Mouse (Mus musculus): ENCODE data around the gene Pla2g2d.

Gene Pla2g2d

DNA sequence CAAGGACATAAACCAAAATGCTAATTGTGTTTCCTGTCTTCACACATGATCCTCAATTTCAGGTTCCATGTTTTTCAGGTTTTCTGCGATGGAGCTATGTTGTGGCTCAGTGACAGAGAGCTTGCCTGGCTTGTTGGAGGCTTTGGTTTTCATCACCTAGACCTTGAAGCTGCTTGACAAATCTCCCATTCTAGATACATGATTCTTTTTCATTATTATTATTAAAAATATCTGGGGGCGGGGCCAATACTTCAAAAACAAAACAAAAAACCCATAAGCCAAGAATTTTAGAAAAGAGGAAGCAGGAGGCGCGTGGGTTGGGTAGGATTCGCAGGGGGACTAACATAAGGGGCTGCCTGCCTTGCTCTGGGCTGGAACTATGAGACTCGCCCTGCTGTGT is at the start of gene Pla2g2d:
TSS of gene Pla2g2d (plus strand) at position 301 of the 400 bp plus-strand sequence.
- no peak for DNase-seq

DNA sequence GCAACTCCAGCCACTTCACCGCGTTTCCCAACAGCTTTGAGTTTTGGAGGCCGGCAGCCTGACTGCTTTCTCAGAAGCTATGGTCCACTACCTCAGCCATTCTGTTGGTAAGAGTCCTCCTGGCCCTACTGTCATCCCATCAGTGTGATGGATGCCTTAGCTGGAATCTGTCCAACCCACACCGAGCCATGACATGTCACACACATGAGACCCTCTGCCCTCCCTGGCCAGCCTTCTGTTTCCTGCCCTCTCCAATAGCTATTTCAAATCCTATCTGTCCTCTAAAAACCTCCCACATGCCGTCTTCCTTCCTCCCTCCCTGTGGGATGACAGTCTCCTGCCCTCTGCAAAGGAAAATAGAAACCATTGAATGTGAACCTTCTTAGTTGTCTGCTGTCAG is 49.8 kb upstream of the Pla2g2d start:
- DNase-seq: peak; percentile 78

DNA sequence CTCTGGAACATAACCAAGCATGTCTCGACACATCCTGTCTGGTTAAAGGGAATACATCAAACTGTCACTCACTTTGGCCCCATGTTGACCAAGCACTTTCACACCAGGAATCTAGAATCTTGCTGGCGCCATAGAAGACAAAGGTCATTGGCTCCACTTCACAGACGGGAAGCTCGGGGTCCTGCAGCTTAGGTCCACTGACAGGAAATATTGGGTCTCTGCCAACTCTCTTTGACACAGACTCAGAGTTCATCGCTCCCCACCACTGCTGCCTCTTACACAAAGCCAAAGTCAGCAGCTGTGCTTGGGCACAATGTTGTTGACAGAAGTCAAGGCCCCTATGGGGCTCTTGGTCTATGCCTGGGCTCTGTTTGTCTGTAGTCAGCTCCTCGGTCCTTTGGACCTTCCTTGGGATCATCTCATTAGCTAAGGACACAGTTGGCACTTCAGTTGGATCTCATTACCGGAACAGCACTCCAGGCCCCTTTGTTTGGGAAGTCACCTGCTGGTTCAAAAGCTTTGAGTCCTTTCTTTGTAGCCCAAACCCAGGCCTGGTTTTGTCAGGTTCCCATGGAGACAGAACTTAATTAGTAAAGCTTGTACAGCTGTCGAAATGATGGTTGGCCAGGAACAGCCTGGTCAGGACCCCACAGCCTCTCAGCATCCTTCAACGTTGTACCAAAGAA is 46.4 kb upstream of the Pla2g2d start:
- DNase-seq: peak; percentile 90

DNA sequence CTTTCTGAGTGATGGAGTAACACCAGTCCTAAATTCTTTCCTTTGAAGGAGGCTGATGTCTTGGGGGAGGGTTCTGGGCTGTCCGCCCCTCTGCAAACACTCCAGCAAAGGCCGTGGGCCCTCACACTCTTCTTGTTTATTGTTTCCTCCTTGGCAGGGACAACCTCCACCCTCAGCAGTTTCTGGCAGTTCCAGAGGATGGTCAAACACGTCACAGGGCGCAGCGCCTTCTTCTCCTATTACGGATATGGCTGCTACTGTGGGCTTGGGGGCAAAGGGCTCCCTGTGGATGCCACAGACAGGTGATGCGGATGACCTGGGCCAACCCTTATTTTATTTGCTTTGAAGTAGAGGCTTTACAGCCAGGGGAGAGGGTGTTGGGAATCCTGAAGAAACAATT is 41.4 kb upstream of the Pla2g2d start:
- peak; percentile 61 for DNase-seq

DNA sequence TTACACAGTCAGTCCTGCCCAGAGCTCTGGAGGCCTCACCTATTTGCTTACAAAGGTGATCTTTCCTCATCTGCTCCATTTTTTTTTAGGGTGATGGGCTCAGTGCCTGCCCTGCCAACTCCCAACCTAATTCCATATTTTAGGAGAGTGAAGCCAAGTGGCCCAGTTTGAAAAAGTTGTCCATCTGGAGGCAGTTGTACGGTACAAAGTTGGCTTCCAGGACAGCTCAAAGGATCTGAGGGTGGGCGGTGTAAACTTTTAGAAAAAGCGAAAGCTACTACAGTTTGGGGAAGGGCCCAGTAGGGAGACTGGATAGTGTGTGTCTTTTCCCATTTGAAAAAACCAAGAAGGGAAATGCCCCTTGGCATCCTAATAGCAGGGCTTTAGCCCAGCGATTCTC is 40.7 kb upstream of the Pla2g2d start:
- DNase-seq: no peak

DNA sequence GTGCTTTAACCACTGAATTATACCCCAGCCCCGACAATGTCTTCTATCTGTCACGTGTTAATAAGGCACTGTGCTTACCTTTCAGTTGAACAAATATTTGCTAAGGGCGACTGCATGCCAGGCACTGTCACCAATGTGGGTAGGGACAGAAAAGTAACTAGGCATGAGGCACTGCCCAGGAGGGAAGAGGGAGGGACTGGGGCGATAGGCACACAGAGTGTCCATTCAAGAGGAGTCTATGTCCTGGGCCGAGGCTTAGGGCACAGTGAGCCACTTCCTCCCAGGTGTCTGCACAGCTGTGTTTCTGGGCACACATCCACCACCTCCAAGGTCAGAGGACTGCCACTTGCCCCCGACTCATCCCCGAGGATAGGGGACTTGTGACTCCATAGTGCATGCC is 38.5 kb upstream of the Pla2g2d start, which contains the start of gene Ubxn10:
TSS of gene Ubxn10 (minus strand) at position 137 of the 400 bp plus-strand sequence.
- no peak for DNase-seq

DNA sequence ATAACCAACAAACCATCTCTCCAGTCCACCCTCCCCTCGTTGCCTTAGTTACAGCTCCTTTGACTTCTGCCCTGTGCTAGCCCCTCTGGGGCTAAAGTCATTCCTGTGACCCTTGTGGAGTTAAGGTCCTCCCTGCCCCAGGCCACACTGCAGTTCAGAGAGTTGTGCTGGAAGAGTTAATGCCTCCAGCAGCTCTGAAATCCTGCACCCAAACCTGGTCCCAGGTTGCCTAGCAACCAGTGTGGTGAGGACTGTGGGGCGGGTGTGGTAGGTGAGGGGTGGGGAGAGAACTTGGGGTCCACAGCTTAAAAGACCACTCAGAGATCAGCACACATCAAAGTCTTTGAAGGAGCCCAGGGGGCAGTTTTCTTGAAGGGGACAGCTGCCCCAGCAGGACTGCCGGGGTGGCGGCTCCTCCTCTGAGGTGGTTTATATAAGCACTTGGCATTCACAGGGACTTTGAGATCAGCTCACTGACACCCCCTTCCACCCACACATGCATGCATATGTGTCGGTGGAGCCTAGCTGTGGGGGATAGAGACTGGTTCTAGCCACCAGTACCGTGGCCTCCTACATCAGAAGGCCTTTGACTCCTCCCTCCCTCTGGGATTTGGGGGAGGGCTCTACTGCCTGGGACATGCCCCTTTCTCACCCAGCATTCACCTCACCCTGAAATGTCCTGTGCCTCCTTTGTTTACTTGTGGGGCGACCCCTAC is 36.2 kb upstream of the Pla2g2d start:
- DNase-seq: no peak

DNA sequence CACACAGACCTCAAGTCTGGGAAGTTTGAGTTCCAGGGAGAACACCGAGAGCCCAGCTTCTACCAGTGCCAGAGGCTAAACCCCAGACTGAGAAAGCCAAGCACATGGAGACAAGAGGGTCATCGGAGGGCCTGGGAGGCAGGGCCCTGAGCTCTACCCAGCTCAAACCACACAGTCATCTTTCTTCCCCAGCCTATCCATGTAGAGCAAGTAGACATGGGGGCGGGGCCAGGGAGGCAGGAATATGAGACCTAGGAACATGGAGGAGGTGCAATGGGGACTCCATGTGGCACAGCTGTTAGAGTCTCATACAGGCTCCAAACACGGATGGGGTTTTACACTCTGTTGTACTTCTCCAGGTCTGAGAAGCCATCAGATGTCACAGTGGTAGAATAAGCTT is 29.7 kb upstream of the Pla2g2d start:
- DNase-seq: peak; percentile 60

DNA sequence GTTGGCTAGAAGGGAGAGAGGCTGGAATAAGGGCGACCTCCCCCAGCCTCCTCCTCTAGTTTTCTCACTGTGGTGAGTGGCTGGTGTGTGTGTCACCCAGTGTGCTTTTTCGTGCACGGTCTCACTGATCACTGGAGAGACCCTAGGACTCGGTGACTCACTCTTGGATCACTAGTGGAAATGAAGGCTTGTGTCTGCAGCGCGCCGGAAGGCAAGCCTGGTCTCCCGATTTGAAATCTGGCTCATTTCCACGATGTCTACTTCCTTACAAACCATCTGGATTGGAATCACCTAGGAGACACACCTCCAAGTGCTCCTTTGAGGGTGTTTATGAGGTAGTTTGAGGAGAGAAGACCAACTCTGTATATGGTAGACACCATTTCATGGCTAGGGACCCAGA is 28.7 kb upstream of the Pla2g2d start:
- DNase-seq: no peak

DNA sequence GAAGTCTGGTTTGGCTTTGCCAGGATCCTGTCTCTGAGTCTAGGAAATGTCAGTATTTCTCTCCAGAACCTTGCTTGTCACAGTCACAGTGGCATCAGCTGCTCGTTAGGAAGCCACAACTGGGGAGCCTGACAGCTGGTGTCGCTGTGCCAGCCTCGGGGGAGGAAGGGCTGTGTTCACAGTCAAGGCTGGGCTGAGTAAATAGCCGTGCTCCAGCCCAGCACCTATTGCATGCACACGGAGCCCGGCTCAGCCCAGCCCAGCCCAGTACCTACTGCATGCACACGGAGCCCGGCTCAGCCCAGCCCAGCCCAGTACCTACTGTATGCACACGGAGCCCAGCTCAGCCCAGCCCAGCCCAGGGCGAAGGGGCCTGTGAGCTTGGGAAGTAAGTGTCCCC is 27.7 kb upstream of the Pla2g2d start:
- no peak for DNase-seq

DNA sequence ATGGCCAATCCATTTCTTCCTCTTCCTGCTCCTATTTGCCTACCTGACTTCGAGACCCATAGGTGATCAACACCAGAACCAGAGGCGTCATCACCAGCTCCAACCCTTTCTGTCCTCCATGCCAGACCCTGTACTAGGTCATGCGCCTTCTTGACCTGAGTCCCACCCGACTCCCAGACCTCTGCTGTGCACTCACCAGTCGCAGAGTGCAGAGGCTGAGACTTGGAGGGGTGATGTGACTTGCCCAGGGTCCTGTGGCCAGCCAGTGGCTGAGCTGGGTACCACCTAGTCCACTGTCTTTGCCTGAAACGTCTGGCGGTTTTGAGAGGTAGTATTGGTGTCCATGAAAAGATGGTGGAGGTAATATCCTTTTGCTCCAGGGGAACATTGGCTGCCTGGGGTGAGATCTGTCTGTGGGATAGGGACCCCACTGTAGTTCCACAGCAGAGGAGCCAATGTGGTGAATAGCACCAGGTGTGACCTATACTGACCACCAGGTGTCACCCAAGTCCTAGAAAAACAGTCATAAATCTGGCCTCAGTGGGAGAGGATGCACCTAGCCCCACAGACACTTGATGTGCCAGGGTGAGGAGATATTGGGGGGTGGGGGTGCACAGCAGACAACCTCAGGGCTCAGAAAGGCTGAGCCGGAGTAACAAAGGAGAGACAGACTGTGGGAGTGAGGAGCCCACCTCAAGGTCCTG is 27.0 kb upstream of the Pla2g2d start:
- DNase-seq: peak; percentile 64

DNA sequence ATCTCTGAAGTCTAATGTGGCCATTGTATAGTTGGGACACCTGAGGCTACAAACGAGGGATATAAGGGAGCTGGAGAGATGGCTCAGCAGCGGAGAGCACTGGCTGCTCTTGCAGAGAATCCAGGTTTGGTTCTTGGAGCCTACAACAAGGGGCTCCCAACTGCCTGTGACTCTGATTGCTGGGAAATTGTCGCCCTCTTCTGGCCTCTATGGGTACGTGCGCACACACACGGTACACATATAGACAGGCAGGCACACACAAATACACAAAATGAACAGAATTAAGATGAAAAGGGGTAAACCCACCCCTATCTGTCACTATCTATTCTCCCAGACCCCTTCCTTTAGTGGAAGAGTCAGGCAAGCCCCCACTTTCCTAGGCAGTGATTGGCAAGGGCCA is 22.9 kb upstream of the Pla2g2d start:
- no peak for DNase-seq

DNA sequence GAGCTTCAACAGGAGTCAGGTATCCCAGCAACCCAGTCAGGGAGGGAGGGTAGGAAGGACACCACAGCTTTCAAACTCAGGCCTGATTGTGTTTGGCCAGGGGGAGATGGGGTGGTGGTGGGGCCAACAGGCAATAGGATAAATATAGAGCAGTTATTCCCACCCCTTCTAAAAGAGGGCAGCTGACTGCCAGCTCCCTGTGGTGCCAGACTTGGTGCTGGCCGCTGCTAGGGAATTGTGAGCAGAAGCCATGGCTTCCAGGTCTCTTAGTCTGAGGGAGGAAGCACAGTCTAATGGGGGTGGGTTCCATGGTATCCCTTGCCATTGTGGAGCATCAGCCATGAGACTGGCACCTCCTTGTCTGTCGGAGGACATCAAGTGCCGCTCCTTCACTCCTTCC is 21.9 kb upstream of the Pla2g2d start:
- no peak for DNase-seq

DNA sequence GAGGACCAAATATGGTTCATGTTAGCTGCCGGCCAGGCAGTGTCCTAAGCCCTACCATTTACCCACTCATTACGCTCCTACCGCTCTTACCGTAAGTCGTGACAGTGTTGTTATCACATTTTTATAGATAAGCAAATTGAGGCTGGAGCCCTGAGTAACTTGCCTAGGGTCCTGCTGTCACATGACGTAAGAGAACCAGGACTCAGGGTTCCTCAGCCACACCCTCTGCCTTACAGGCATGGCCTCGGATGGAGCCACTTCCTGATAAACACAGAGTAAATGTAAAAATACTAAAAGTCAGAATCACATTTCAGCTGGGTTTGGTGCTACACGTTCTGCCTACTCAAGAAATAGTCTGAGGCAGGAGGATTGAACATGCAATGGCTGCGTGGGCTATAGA is 21.1 kb upstream of the Pla2g2d start:
- DNase-seq: no peak

DNA sequence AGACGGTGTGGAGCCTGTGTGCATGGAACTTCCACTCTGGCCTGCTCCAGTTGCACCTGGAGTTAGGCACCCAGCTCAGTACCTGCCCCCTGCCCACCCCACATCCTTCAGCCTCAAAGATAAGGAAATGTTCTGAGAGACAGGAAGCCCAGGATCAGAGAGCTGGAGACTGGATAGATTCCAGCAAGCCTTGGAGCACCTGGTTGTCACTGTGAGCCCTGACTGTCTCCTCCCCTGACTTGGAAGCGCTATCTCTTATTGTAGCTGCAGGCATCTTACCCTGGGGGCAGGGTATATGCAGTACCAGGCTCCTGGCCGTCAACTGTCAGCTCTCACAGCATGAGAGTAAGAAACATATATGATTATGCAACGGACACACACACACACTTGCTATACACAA is 20.1 kb upstream of the Pla2g2d start:
- DNase-seq: no peak

DNA sequence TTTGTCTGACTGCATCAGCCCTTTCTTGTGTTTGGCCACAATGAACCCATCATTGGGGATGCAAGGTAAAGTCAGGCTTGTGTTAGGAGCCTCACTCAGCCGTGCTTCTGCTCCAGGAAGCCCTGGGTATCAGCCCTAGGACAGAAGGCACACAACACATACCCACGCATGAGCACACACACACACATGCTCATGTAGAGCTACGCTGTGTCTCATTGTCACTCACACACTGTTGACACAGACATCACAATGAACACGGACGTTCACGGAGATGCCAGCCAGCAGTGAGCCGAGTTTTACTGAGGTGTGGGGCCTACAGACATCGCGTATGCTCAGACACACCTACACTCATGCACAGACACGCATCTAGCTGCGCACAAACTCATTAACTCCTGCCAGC is 19.6 kb upstream of the Pla2g2d start:
- DNase-seq: no peak

DNA sequence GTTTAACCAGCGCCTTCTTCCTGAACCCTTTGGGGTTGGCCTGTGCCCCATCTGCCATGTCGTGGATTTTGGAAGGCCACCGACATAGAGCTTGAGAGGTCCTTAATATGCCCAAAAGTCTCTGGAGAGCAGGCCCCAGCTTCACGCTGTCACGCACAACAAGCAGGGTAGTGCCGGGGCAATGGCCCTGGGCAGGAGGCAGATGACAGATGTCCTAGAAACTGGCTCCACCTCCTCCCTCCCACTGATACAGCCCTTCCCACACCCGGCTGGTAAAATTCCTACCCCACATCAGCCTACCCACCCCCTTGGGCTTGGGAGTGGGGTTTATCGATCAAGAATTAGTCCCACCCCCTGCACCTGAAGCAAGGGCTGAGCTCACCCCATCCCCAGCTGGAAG is 18.1 kb upstream of the Pla2g2d start, which contains the start of gene Pla2g2f:
TSS of gene Pla2g2f (minus strand) at position 211 of the 400 bp plus-strand sequence.
- no peak for DNase-seq

DNA sequence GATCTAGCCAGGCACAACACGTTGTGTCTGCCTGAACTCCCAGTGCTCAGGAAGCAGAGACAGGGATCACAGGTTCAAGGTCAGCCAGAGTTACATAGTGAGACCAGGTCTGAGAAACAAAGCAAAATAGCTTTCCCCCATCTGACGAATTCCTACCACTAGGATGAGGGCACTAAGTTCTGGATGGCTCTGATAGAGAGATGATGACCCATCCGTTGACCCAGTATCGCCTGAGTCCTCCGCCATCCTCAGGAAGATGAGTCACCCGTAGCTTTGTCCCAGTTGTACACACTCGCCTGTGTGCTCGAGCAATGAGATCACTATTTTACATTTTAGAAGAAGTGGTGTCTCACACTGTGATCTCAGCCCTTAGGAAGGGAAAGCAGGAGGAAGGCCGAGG is 13.3 kb upstream of the Pla2g2d start:
- DNase-seq: no peak

DNA sequence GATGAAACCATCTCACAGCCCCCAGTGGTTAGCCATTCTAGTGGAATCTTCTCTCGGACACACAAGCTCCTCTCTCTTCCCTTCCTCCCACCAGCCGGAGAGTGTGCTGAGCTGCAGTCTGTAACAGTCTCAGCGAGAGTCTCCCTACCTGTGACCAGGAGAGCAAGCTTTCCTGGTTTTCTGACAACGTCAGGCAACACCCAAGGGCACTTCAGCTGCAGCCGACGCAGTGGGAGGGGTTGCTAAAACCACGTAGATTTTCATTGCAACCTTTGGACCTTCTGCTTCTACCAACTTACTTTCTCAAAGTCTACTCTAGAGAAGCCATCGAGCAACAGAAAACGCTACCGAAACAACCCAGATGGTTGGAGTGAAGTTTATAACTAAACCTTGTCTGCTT is 3.6 kb upstream of the Pla2g2d start:
- DNase-seq: no peak

DNA sequence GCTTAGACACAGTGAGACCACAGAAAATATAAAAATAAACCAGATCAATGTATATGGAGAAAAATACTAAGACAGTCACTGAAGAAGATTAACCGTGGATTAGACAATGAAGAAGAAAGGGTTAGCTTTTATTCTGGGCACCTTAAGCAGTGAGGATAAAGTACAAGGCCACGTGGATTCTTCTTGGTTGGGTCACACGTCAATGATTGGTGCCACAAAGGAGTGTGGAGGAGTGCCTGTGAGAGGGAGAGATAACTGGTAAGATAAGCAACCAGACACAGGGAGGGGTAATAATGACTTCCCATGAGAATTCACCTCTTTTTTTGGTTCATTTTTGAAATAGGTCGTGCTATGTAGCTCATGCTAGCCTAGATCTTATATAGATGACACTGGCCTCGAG is 3.1 kb upstream of the Pla2g2d start:
- DNase-seq: no peak

DNA sequence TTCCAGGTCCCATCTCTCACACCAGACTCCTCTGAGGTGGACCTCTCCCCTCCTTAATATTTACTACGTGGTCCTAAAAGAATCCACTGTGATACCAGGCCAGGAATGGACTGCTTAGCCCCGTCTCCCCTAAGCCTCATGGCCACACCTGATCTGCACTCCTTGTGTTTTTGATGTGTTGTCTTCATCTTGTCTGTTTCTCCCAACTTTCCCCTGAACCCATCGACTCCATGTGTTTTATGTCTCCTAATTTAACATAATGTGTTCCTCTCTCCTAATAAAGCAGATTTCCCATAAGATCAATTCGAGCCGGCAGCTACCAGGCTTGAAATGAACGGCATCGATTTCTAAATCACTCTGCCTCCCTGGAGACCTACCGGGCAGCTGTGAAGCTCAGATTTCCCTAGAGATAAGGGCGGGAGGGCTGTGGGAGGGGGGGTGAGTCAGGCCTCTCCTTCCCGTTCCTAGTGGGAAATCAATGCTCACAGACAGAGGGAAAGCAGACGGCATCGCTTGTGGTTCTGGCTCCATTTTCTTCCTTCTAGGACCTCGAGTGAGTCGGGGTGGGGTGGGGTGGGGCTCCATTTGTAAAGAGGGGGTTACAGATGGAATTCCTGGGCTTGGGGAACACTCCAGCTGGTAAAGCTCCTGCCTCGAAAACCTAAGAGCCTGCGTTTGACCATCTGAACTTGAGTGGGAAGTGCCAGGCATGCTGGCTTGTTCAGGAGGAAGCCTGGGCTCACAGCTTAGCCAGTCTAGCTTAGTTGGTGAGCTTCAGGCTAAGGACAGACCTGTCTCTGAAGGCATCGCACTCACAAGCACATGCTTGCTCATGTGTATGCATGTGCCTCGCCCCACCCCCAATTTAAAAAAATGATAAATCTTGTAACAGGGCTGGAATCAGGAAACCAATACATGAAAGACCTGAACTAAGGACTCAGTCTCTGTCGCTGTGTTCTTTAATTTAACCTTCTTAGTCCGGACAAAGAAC is 2.2 kb downstream of the Pla2g2d start:
- DNase-seq: no peak

DNA sequence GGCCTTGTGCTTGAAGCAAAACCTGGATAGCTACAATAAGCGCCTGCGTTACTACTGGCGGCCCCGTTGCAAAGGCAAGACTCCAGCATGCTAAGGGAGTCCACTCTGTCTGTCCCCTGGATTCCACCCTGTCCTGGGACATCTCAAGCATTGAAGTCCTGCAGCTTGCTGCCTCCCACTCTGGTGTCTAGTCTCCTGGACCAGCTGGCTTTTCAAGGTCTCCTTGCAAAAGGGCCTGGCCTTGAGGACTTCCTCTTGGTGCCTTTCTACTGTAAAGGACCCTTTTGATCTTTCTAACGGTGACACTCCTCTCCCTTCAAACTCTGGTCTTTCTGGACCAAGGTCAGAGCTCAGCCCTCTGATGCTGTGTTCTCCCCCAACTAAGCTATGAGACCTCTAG is 4.8 kb downstream of the Pla2g2d start:
- DNase-seq: no peak

DNA sequence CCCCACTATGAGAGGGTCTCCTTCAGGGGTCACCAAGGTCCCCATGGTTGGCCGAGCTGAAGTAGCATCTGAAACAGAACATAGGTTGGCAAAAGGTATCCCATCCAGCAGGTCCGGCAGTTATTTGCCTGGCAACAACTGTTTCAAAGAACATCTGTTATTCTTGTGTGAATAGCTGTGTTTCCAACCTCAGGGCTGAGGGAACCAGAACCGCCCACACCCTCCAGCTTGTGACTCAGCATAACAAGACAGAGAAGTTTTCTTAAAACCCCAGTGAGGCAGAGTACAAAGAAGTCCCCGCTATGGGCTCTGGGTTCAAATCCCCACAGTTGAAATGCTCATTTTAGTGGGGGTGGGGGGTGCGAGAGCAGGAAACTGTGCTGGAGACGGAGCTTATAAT is 6.6 kb downstream of the Pla2g2d start:
- DNase-seq: no peak
